Mouse (Mus musculus): ENCODE data around the gene Ppm1h. TPM values are rescaled to one million over a fixed set of nuclear protein-coding genes. Genes with fewer than 3 reads are reported as not detected.

Gene Ppm1h
- total RNA-seq (2012; rRNA removed) (6.9 and 12.5 TPM in 2 replicates), polyA plus RNA-seq (2012; ENCODE audit: insufficient read depth in 1 of 2, insufficient read length in 2 of 2, low read depth in 1 of 2, low replicate concordance in 2 of 2, missing spikeins in 1 of 2) (10 to 100 TPM in 1 of 2 experiments, not detected in 1; 14.9 TPM)

- no peaks in the 10 kb centered on the region for H3K36me3 ChIP-seq (ENCODE audit: control insufficient read depth in 1 of 2, insufficient read depth in 2 of 2, low read length in 2 of 2)
- no peak within 1 kb of the TSS for H3K27ac ChIP-seq (ENCODE audit: control insufficient read depth, low read depth, low read length)
- H3K27me3 ChIP-seq (ENCODE audit: control insufficient read depth in 1 of 2, insufficient read depth in 2 of 2, low read length in 2 of 2), result no peaks in the 10 kb centered on the region
- TF ChIP-seq TCF12 (IDR thresholded peaks at IDR 0.05; ENCODE audit: low read depth, low read length), result no peak
- no peak for TF ChIP-seq GATA1 (IDR thresholded peaks at IDR 0.05; ENCODE audit: low read depth, low read length)
- TF ChIP-seq POLR2A (IDR thresholded peaks at IDR 0.05; ENCODE audit: control insufficient read depth in 1 of 2, insufficient read depth in 1 of 2, low read depth in 1 of 2, low read length in 2 of 2, poor library complexity in 1 of 2), result no peak
- no peak for TF ChIP-seq MAZ (IDR thresholded peaks at IDR 0.05; ENCODE audit: low read depth, low read length)
- no peak for TF ChIP-seq TAL1 (IDR thresholded peaks at IDR 0.05; ENCODE audit: low read length)
- no peak for TF ChIP-seq RAD21 (IDR thresholded peaks at IDR 0.05; ENCODE audit: low read depth, low read length)
- H3K79me2 ChIP-seq (ENCODE audit: control insufficient read depth, insufficient read depth, low read length, poor library complexity), result no peaks in the 10 kb centered on the region
- H3K4me1 ChIP-seq (ENCODE audit: control insufficient read depth in 1 of 2, insufficient read depth in 2 of 2, low read length in 2 of 2), result no peaks in the 10 kb centered on the region
- no peak within 1 kb of the TSS for H3K4me3 ChIP-seq (ENCODE audit: control insufficient read depth in 1 of 2, insufficient read depth in 1 of 2, low read depth in 2 of 2, low read length in 2 of 2)
- no peak for DNase-seq (ENCODE audit: low read depth, low spot score)
- no peak within 1 kb of the TSS for H3K9ac ChIP-seq (ENCODE audit: control insufficient read depth, low read depth, low read length, poor library complexity, severe bottlenecking)
- no peaks in the 10 kb centered on the region for H3K9me3 ChIP-seq (replicated peaks; ENCODE audit: insufficient read depth, low read length)
These were observed at the start of gene Ppm1h for GRCm38 (mm10) chr10:122678541-122679436. Ppm1h (plus strand) TSS chr10:122678762.

- Histone ChIP-seq H3K9ac (ENCODE audit: control insufficient read depth, low read depth, low read length, poor library complexity, severe bottlenecking) (no peak overlapping the region), H3K36me3 (ENCODE audit: control insufficient read depth in 1 of 2, insufficient read depth in 2 of 2, low read length in 2 of 2) (no peaks in the 10 kb centered on the region), H3K9me3 (replicated peaks; ENCODE audit: insufficient read depth, low read length) (no peaks in the 10 kb centered on the region), H3K4me3 (ENCODE audit: control insufficient read depth in 1 of 2, insufficient read depth in 1 of 2, low read depth in 2 of 2, low read length in 2 of 2) (no peak overlapping the region), H3K27me3 (ENCODE audit: control insufficient read depth in 1 of 2, insufficient read depth in 2 of 2, low read length in 2 of 2) (no peaks in the 10 kb centered on the region), H3K27ac (ENCODE audit: control insufficient read depth, low read depth, low read length) (no peak overlapping the region), H3K79me2 (ENCODE audit: control insufficient read depth, insufficient read depth, low read length, poor library complexity) (no peaks in the 10 kb centered on the region), H3K4me1 (ENCODE audit: control insufficient read depth in 1 of 2, insufficient read depth in 2 of 2, low read length in 2 of 2) (no peaks in the 10 kb centered on the region)
- TF ChIP-seq GABPA (IDR thresholded peaks at IDR 0.05; ENCODE audit: low read depth, low read length) (no peak), MYC (IDR thresholded peaks at IDR 0.05; ENCODE audit: low read depth, low read length) (no peak), RCOR1 (IDR thresholded peaks at IDR 0.05; ENCODE audit: low read depth, low read length) (no peak), POLR2A (IDR thresholded peaks at IDR 0.05; ENCODE audit: control insufficient read depth in 1 of 2, insufficient read depth in 1 of 2, low read depth in 1 of 2, low read length in 2 of 2, poor library complexity in 1 of 2) (no peak), USF1 (IDR thresholded peaks at IDR 0.05; ENCODE audit: low read depth, low read length) (no peak), SMC3 (IDR thresholded peaks at IDR 0.05; ENCODE audit: low read depth, low read length) (no peak)
- no peak for DNase-seq (ENCODE audit: low read depth, low spot score)
These were observed 49.6 kb upstream of the Ppm1h start for GRCm38 (mm10) chr10:122629003-122629402.

DNA sequence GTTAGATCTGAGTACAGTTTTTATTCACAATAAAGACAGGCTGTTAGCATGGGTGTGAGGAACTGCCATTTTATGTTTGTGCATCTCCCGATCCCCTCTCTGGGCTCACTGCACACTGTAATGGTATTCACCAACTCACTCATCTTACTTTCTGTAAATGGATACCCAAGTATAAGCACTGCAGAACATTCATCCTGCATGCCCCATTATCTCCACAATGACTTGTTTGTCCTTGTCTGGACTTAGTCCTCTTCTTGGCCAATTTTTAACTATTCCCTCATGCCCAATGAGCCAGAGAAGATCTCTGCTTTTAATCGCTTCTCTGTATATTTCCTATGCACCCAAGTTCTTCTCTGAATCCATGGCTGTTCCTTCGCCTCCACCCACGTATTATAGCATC, 38.7 kb upstream of the Ppm1h start:
- Histone ChIP-seq H3K9me3 (replicated peaks; ENCODE audit: insufficient read depth, low read length) (no peaks in the 10 kb centered on the region), H3K9ac (ENCODE audit: control insufficient read depth, low read depth, low read length, poor library complexity, severe bottlenecking) (no peak overlapping the region), H3K27ac (ENCODE audit: control insufficient read depth, low read depth, low read length) (no peak overlapping the region), H3K27me3 (ENCODE audit: control insufficient read depth in 1 of 2, insufficient read depth in 2 of 2, low read length in 2 of 2) (no peaks in the 10 kb centered on the region), H3K4me3 (ENCODE audit: control insufficient read depth in 1 of 2, insufficient read depth in 1 of 2, low read depth in 2 of 2, low read length in 2 of 2) (no peak overlapping the region), H3K4me1 (ENCODE audit: control insufficient read depth in 1 of 2, insufficient read depth in 2 of 2, low read length in 2 of 2) (no peaks in the 10 kb centered on the region), H3K36me3 (ENCODE audit: control insufficient read depth in 1 of 2, insufficient read depth in 2 of 2, low read length in 2 of 2) (no peaks in the 10 kb centered on the region), H3K79me2 (ENCODE audit: control insufficient read depth, insufficient read depth, low read length, poor library complexity) (no peaks in the 10 kb centered on the region)
- no peak for DNase-seq (ENCODE audit: low read depth, low spot score)
- no peak for TF ChIP-seq MYB (IDR thresholded peaks at IDR 0.05; ENCODE audit: low read depth, low read length)
- no peak for TF ChIP-seq SMC3 (IDR thresholded peaks at IDR 0.05; ENCODE audit: low read depth, low read length)
- TF ChIP-seq USF2 (IDR thresholded peaks at IDR 0.05; ENCODE audit: borderline replicate concordance in 1 of 2, insufficient read depth in 1 of 2, low read depth in 1 of 2, low read length in 2 of 2), result no peak
- no peak for TF ChIP-seq MXI1 (IDR thresholded peaks at IDR 0.05; ENCODE audit: low read depth, low read length)
- no peak for TF ChIP-seq ZC3H11A (IDR thresholded peaks at IDR 0.05; ENCODE audit: low read depth, low read length)
- TF ChIP-seq UBTF (IDR thresholded peaks at IDR 0.05; ENCODE audit: borderline replicate concordance, insufficient read depth, low read depth, low read length), result no peak
- no peak for TF ChIP-seq CHD1 (IDR thresholded peaks at IDR 0.05; ENCODE audit: low read depth, low read length)
- no peak for TF ChIP-seq JUND (IDR thresholded peaks at IDR 0.05; ENCODE audit: low read depth, low read length)
- TF ChIP-seq ELF1 (IDR thresholded peaks at IDR 0.05; ENCODE audit: low read depth, low read length), result no peak
- no peak for TF ChIP-seq TBP (IDR thresholded peaks at IDR 0.05; ENCODE audit: low read depth, low read length)
- no peak for TF ChIP-seq ZKSCAN1 (IDR thresholded peaks at IDR 0.05; ENCODE audit: low read depth, low read length)
- no peak for TF ChIP-seq CHD2 (IDR thresholded peaks at IDR 0.05; ENCODE audit: low read length)
- TF ChIP-seq MAZ (IDR thresholded peaks at IDR 0.05; ENCODE audit: low read depth, low read length), result no peak
- no peak for TF ChIP-seq BHLHE40 (IDR thresholded peaks at IDR 0.05; ENCODE audit: borderline replicate concordance, low read depth, low read length)
- TF ChIP-seq EP300 (IDR thresholded peaks at IDR 0.05; ENCODE audit: low read depth in 1 of 2, low read length in 2 of 2), result no peak
